Mouse (Mus musculus): ENCODE data around the gene Lmo2. TPM values are rescaled to one million over a fixed set of nuclear protein-coding genes. Genes with fewer than 3 reads are reported as not detected.
A peak's percentile ranks its signal among the peaks of the same experiment; 100 is the strongest.

Lmo2 gene
- polyA plus RNA-seq, 1 experiment, result 20.8 TPM

DNA sequence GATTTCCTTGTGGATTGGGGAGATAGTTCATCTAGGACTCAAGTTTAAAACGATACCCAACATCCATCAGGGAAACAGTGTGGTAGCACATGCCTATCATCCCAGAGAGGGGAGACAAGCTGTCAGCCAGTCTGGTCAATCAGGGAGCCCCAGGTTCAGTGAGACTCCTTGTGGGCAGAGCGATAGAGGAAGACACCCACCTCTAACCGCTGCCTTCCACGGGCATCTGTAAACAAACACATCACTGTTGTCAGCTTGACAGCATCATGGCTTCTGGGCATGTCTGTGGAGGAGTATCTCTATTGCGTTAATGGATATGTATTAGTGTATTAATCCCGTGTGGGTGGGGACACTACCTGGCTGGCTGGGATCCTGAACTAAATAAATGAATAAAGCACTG is 919 bp upstream of the Lmo2 start:
- no peak for DNase-seq
- TF ChIP-seq POLR2A (IDR thresholded peaks at IDR 0.05; ENCODE audit: low read depth, low read length) (no peak), CTCF (conservative IDR thresholded peaks at IDR 0.05; ENCODE audit: insufficient read depth, insufficient read length, low read depth, low read length) (no peak)
- Histone ChIP-seq H3K36me3 (ENCODE audit: control insufficient read depth, insufficient read depth, low read length) (no peaks in the 10 kb centered on the region), H3K27me3 (replicated peaks; ENCODE audit: control insufficient read depth, insufficient read depth, low read length) (no peaks in the 10 kb centered on the region), H3K4me3 (ENCODE audit: insufficient read depth, low read depth, low read length) (no peak overlapping the region), H3K4me1 (ENCODE audit: control insufficient read depth, insufficient read depth, low read length) (no peaks in the 10 kb centered on the region), H3K27ac (ENCODE audit: insufficient read depth, low read depth, low read length) (no peak overlapping the region)
- WGBS, result 81% methylated on average over 6 of the region's 6 CpGs

DNA sequence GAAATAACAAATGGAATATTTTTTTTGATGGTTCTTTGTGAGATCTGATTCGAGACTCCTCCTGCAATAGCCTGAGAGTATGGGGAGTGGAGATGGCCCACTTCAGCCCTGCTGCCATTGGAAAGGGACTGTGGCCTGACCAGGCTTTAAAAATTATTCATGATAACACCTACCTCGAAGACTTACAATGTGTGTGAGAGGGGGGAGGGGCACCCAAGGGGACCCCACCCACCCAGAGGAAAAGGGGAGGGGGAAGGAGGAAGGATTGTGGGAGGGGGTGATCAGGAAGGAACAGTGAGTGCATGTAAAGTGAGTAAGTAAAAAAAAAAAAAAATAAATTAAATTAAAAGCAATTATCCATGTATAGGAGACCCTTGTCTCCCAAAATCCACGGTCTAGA is 848 bp downstream of the Lmo2 start:
- no peak overlapping the region for H3K27ac ChIP-seq (ENCODE audit: insufficient read depth, low read depth, low read length)
- no peak for DNase-seq
- 69% methylated on average over 3 of the region's 3 CpGs for WGBS
- no peaks in the 10 kb centered on the region for H3K36me3 ChIP-seq (ENCODE audit: control insufficient read depth, insufficient read depth, low read length)
- H3K4me1 ChIP-seq (ENCODE audit: control insufficient read depth, insufficient read depth, low read length), result no peaks in the 10 kb centered on the region
- H3K4me3 ChIP-seq (ENCODE audit: insufficient read depth, low read depth, low read length), result no peak overlapping the region
- TF ChIP-seq POLR2A (IDR thresholded peaks at IDR 0.05; ENCODE audit: low read depth, low read length), result no peak
- no peak for TF ChIP-seq CTCF (conservative IDR thresholded peaks at IDR 0.05; ENCODE audit: insufficient read depth, insufficient read length, low read depth, low read length)
- H3K27me3 ChIP-seq (replicated peaks; ENCODE audit: control insufficient read depth, insufficient read depth, low read length), result no peaks in the 10 kb centered on the region

DNA sequence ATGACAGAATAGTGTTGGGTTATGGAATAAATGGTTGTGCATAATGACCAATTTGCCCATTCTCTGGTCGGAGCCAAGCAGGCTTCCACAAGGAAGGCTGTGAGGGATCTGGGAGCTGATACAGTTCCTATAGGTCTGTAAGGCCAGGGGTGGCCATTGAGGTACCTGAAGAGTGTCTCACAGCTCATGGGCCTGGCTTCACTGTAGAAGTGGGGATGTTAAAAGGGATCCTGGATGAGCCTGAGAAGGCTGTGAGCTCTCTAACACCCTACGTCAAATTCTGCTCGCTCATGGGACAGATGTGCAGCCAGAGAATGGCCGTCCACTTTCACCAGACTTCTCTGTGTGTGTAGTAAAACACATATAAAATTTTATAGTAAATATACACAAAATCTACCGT is 1.3 kb downstream of the Lmo2 start:
- H3K27ac ChIP-seq (ENCODE audit: insufficient read depth, low read depth, low read length), result no peak overlapping the region
- 90% methylated on average over 5 of the region's 5 CpGs for WGBS
- H3K36me3 ChIP-seq (ENCODE audit: control insufficient read depth, insufficient read depth, low read length), result no peaks in the 10 kb centered on the region
- no peak for TF ChIP-seq POLR2A (IDR thresholded peaks at IDR 0.05; ENCODE audit: low read depth, low read length)
- no peak for TF ChIP-seq CTCF (conservative IDR thresholded peaks at IDR 0.05; ENCODE audit: insufficient read depth, insufficient read length, low read depth, low read length)
- H3K27me3 ChIP-seq (replicated peaks; ENCODE audit: control insufficient read depth, insufficient read depth, low read length), result no peaks in the 10 kb centered on the region
- H3K4me3 ChIP-seq (ENCODE audit: insufficient read depth, low read depth, low read length), result no peak overlapping the region
- DNase-seq, result no peak
- H3K4me1 ChIP-seq (ENCODE audit: control insufficient read depth, insufficient read depth, low read length), result no peaks in the 10 kb centered on the region

DNA sequence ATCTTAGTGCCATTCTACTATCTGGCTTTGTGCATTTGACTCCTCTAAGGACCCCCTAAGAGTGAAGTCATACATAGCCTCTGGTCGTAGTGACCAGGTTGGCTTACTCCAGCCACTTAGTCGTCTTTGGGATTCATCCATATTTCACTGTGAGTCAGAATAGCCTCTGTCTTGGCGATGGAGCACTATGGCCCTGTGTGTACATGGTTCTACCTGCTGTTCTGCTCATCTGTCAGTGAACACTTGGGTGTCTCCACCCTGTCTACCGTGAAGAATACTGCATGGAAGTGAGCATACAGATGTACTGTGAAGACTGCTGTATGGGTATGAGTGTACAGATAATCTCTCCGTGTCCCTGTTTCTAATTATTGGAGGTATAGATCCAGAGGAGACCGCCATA is 1.8 kb downstream of the Lmo2 start:
- no peak for TF ChIP-seq POLR2A (IDR thresholded peaks at IDR 0.05; ENCODE audit: low read depth, low read length)
- TF ChIP-seq CTCF (conservative IDR thresholded peaks at IDR 0.05; ENCODE audit: insufficient read depth, insufficient read length, low read depth, low read length), result no peak
- H3K27me3 ChIP-seq (replicated peaks; ENCODE audit: control insufficient read depth, insufficient read depth, low read length), result no peaks in the 10 kb centered on the region
- no peak overlapping the region for H3K27ac ChIP-seq (ENCODE audit: insufficient read depth, low read depth, low read length)
- 93% methylated on average over 6 of the region's 6 CpGs for WGBS
- no peaks in the 10 kb centered on the region for H3K36me3 ChIP-seq (ENCODE audit: control insufficient read depth, insufficient read depth, low read length)
- no peak for DNase-seq
- H3K4me1 ChIP-seq (ENCODE audit: control insufficient read depth, insufficient read depth, low read length), result no peaks in the 10 kb centered on the region
- H3K4me3 ChIP-seq (ENCODE audit: insufficient read depth, low read depth, low read length), result no peak overlapping the region

DNA sequence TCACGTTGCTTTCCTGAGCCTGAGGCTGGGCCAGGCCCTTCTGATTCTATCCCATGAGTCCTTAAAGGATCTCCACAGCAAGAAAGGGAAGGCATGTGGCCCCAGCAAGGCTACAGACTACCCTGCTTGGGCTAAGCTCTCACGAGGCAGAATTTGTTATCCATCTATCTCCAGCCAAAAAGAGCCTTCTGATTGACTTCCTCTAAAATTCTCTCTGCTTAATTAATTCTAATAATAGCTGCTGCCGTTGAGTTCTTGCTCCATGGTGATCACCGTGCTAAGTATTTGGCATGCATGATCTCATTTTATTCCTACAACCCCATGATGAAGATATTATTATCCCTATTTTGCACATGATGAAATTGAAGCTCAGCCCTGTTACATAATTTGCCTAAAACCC is 4.6 kb downstream of the Lmo2 start:
- H3K27ac ChIP-seq (ENCODE audit: insufficient read depth, low read depth, low read length), result no peak overlapping the region
- no peaks in the 10 kb centered on the region for H3K36me3 ChIP-seq (ENCODE audit: control insufficient read depth, insufficient read depth, low read length)
- no peaks in the 10 kb centered on the region for H3K4me1 ChIP-seq (ENCODE audit: control insufficient read depth, insufficient read depth, low read length)
- H3K27me3 ChIP-seq (replicated peaks; ENCODE audit: control insufficient read depth, insufficient read depth, low read length), result no peaks in the 10 kb centered on the region
- no peak for DNase-seq
- TF ChIP-seq POLR2A (IDR thresholded peaks at IDR 0.05; ENCODE audit: low read depth, low read length) (no peak), CTCF (conservative IDR thresholded peaks at IDR 0.05; ENCODE audit: insufficient read depth, insufficient read length, low read depth, low read length) (no peak)
- H3K4me3 ChIP-seq (ENCODE audit: insufficient read depth, low read depth, low read length), result no peak overlapping the region
- WGBS, result 63% methylated on average over 4 of the region's 4 CpGs

DNA sequence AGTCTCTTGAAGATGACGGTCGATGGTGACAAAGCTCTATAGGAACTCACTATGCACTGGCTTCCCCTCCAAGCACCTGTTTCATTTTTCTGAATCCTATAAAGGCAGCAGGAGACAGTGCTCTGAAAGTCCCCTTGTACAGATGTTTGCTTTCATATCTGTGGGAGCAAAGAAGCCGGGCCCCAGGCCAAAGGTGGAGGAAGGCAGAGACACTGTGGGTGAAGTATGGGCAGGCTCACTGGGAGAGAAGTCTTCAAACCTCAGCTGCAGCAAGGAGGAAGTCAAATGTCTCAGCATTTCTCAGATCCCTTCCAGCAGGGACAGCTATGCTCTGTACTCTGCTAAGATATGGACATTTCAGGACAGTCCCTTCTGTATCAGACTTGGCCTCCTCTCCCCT is 7.6 kb downstream of the Lmo2 start:
- H3K36me3 ChIP-seq (ENCODE audit: control insufficient read depth, insufficient read depth, low read length), result no peaks in the 10 kb centered on the region
- WGBS, result 93% methylated on average over 3 of the region's 3 CpGs
- TF ChIP-seq POLR2A (IDR thresholded peaks at IDR 0.05; ENCODE audit: low read depth, low read length), result no peak
- no peak for TF ChIP-seq CTCF (conservative IDR thresholded peaks at IDR 0.05; ENCODE audit: insufficient read depth, insufficient read length, low read depth, low read length)
- H3K4me3 ChIP-seq (ENCODE audit: insufficient read depth, low read depth, low read length), result no peak overlapping the region
- no peak overlapping the region for H3K27ac ChIP-seq (ENCODE audit: insufficient read depth, low read depth, low read length)
- DNase-seq, result no peak
- H3K27me3 ChIP-seq (replicated peaks; ENCODE audit: control insufficient read depth, insufficient read depth, low read length), result peaks cover under 1% of the 10 kb centered on the region
- no peaks in the 10 kb centered on the region for H3K4me1 ChIP-seq (ENCODE audit: control insufficient read depth, insufficient read depth, low read length)

DNA sequence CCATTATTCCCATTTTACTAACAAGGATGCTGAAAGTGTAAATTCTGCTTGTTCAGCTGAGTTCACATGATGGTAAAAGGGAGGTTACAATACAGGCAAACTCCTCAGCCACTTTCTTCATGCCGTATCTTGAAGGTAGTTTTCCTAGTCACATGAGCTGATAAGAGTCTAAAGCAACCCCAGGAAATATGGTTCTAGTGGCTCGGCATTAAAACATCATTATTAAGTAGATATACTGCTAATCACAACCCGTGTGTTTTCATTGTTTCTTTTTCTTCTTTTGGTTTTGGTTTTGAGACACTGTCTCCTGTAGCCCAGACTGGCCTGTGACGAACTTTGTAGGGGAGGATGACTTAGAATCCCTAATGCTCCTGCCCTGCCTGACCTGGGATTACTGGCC is 10.4 kb downstream of the Lmo2 start:
- Histone ChIP-seq H3K4me3 (ENCODE audit: insufficient read depth, low read depth, low read length) (no peak overlapping the region), H3K27me3 (replicated peaks; ENCODE audit: control insufficient read depth, insufficient read depth, low read length) (peaks cover 3% of the 10 kb centered on the region), H3K36me3 (ENCODE audit: control insufficient read depth, insufficient read depth, low read length) (no peaks in the 10 kb centered on the region), H3K4me1 (ENCODE audit: control insufficient read depth, insufficient read depth, low read length) (no peaks in the 10 kb centered on the region), H3K27ac (ENCODE audit: insufficient read depth, low read depth, low read length) (no peak overlapping the region)
- 70% methylated on average over 4 of the region's 4 CpGs for WGBS
- no peak for TF ChIP-seq POLR2A (IDR thresholded peaks at IDR 0.05; ENCODE audit: low read depth, low read length)
- TF ChIP-seq CTCF (conservative IDR thresholded peaks at IDR 0.05; ENCODE audit: insufficient read depth, insufficient read length, low read depth, low read length), result no peak
- DNase-seq, result peak; percentile 21

Data from kidney, adult 2 months (tissue).